Mouse (Mus musculus): ENCODE data around the gene Lrmda.

Gene Lrmda

GRCm38 (mm10) chr14:21992321-21992885 lies 27.1 kb upstream of the Lrmda start:
- 87% methylated on average over 4 of the region's 4 CpGs for WGBS

- 60% methylated on average over 14 of the region's 14 CpGs for WGBS
Measured at GRCm38 (mm10) chr14:21993251-21994060, 26.1 kb upstream of the Lrmda start.

GRCm38 (mm10) chr14:21994061-21994990 lies 25.2 kb upstream of the Lrmda start:
- 21% methylated on average over 44 of the region's 44 CpGs for WGBS

GRCm38 (mm10) chr14:21995031-21995754 lies 24.3 kb upstream of the Lrmda start:
- WGBS = 3% methylated on average over 36 of the region's 36 CpGs

GRCm38 (mm10) chr14:21999588-21999987 lies 19.9 kb upstream of the Lrmda start:
- WGBS = 96% methylated on average over 4 of the region's 4 CpGs

GRCm38 (mm10) chr14:22003231-22003630 lies 16.3 kb upstream of the Lrmda start:
- WGBS = 74% methylated on average over 1 of the region's 1 CpGs

- WGBS = 94% methylated on average over 4 of the region's 4 CpGs
Measured at GRCm38 (mm10) chr14:22003631-22004030, 15.9 kb upstream of the Lrmda start.

GRCm38 (mm10) chr14:22004943-22005342 lies 14.6 kb upstream of the Lrmda start:
- WGBS = 59% methylated on average over 4 of the region's 4 CpGs

GRCm38 (mm10) chr14:22007006-22007405 lies 12.5 kb upstream of the Lrmda start:
- 86% methylated on average over 6 of the region's 6 CpGs for WGBS

GRCm38 (mm10) chr14:22014315-22014714 lies 5.2 kb upstream of the Lrmda start:
- WGBS = 90% methylated on average over 5 of the region's 5 CpGs

GRCm38 (mm10) chr14:22014781-22015180 lies 4.7 kb upstream of the Lrmda start:
- WGBS = 72% methylated on average over 4 of the region's 4 CpGs

GRCm38 (mm10) chr14:22017011-22017410 lies 2.5 kb upstream of the Lrmda start:
- 77% methylated on average over 5 of the region's 5 CpGs for WGBS

GRCm38 (mm10) chr14:22019949-22020845 lies 685 bp downstream of the Lrmda start:
- WGBS = 62% methylated on average over 12 of the region's 12 CpGs

GRCm38 (mm10) chr14:22020885-22021284 lies 1.4 kb downstream of the Lrmda start:
- WGBS = 17% methylated on average over 2 of the region's 2 CpGs

GRCm38 (mm10) chr14:22023533-22023932 lies 4.0 kb downstream of the Lrmda start:
- WGBS = 75% methylated on average over 4 of the region's 4 CpGs

GRCm38 (mm10) chr14:22035900-22036299 lies 16.4 kb downstream of the Lrmda start:
- WGBS = 67% methylated on average over 3 of the region's 3 CpGs

- 64% methylated on average over 6 of the region's 6 CpGs for WGBS
Measured at GRCm38 (mm10) chr14:22036338-22036737, 16.8 kb downstream of the Lrmda start.

- 62% methylated on average over 12 of the region's 12 CpGs for WGBS
Measured at GRCm38 (mm10) chr14:22036802-22037497, 17.4 kb downstream of the Lrmda start.

GRCm38 (mm10) chr14:22037498-22038131 lies 18.1 kb downstream of the Lrmda start:
- WGBS = 47% methylated on average over 16 of the region's 16 CpGs
